Mouse (Mus musculus): ENCODE results near the gene Tmem221.

Gene Tmem221

DNA sequence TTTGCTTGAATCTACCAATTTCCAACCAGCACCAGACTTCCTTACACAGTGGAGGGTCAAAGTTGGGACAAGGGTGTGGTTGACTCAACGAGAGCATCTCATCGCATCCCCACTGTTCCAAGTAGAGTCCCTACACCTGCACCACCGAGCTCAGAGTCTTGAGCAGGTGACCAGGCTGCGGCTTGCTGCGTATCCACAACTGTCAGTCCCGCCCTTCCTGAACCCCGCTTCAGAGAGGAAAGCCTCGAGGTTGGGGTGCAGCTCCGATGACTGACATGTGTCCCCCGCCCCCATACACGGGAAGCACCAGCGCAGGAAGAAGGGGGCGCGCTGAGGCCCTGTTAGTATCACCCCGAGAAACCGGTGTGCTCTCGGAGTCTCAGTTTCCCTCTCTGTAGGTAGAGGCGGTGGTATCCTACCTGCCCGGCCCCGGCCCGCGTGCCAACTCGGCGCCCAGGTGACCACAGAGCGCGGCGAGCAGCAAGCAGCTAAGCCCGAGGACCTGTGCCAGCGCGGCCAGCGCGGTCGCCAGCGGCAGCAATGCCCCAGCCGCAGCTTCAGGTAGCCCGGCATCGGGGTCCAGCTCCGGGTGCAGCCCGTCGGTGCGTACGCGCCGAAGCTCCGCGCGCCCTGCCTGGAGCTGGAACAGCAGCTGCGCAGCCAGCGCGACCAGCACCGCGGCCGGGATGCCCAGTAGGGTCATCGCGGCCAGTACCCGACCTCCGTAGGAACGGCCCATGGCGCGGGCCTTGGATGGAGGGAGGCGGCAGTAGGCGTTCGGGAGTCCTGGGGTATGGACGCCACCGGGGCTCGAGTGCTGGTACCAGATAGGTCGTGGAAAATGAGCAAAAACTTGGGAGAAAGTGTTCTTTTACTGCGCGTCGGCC lies at the start of gene Tmem221:
Tmem221 (minus strand) TSS at position 801 of the 887 bp plus-strand sequence.
- CTCF ChIA-PET, result interaction anchor here (0.6 to 1.0 kb wide), 2 partner anchors 119 to 143 kb away, joined by 3 to 24 read pairs; partner anchors contain the start of gene B3gnt3

DNA sequence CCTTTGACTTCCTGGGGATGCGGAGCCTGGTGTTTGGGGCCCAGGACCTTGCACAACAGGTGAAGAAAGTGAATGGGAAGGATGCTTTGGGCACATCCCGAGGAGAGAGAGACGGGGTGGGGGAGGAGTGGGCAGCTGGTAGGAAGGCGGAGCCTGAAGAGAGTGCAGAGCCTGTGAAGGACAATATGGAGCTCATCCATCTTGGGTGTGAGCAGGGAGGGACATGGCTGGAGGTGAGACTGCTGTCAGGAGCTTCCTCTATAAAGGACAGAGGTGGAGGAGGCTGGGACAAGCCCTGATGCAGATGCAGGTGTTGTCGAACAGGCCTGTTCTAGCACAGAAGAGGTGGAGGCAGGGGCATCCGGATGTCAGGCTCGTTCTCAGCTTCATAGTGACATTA lies 45.4 kb upstream of the Tmem221 start:
- CTCF ChIA-PET, result interaction anchor here (0.6 kb wide), 1 partner anchor 325 kb away, joined by 4 read pairs; no protein-coding TSS in a partner anchor

- CTCF ChIA-PET, result interaction anchor here (0.6 to 0.8 kb wide), 2 partner anchors 10 to 758 kb away, joined by 3 to 4 read pairs; no protein-coding TSS in a partner anchor
These were observed 44.1 kb upstream of the Tmem221 start for GRCm38 (mm10) chr8:71602666-71603334.

- CTCF ChIA-PET, result interaction anchor here (0.8 kb wide), 1 partner anchor 11 kb away, joined by 3 read pairs; no protein-coding TSS in a partner anchor
These were observed 43.4 kb upstream of the Tmem221 start for GRCm38 (mm10) chr8:71601939-71602665.

DNA sequence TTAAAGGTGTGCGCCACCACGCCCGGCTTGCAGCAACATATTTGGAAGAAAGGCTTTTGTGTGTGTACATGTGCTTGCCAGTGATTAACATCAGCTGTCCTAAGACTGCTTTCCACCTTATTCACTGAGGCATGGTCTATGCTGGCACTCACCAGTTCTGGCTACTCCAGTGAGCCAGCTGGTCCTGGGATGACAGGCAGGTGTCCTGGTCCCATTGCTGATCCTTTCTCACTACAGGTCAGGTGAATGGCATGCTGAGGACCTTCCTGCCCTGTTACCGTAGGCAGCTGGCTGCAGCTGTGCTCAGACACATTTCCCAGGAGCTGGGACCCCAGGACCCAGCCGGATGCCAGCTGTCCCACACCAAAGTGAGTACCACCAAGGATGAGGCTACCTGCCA lies 40.2 kb upstream of the Tmem221 start:
- CTCF ChIA-PET, result interaction anchor here (0.9 to 1.3 kb wide), 3 partner anchors 10 to 51 kb away, joined by 3 to 6 read pairs (median 4); no protein-coding TSS in a partner anchor

- CTCF ChIA-PET, result interaction anchor here (0.9 to 1.3 kb wide), 3 partner anchors 10 to 50 kb away, joined by 3 to 6 read pairs (median 4); no protein-coding TSS in a partner anchor
These were observed 39.7 kb upstream of the Tmem221 start for GRCm38 (mm10) chr8:71598375-71598774.

- CTCF ChIA-PET, result interaction anchor here (0.7 kb wide), 1 partner anchor 80 kb away, joined by 3 read pairs; no protein-coding TSS in a partner anchor
These were observed 38.8 kb upstream of the Tmem221 start, which contains the start of gene Fam129c for GRCm38 (mm10) chr8:71597451-71597850. TSS of gene Fam129c (plus strand) at chr8:71597648.

DNA sequence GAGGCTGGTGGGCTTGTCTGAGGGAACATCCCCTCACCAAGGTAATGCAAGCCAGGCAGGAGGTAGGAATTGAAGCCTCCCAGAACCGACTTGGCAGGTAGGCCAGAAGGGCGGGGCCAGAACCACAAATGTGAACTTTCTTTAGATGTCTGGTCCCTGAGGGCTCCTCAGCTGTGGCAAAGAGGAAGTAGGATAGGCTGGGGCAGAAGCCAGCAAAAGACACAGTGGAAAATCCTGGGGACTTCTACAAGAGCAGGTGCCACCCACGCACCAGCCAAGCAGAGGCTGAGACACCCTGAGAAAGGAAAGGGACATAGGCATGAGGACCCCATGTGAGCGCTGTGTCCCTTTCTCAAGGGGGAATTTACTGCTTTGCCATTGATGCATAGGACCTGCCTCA lies 38.1 kb upstream of the Tmem221 start:
- CTCF ChIA-PET, result interaction anchor here (0.8 kb wide), 1 partner anchor 74 kb away, joined by 3 read pairs; no protein-coding TSS in a partner anchor

DNA sequence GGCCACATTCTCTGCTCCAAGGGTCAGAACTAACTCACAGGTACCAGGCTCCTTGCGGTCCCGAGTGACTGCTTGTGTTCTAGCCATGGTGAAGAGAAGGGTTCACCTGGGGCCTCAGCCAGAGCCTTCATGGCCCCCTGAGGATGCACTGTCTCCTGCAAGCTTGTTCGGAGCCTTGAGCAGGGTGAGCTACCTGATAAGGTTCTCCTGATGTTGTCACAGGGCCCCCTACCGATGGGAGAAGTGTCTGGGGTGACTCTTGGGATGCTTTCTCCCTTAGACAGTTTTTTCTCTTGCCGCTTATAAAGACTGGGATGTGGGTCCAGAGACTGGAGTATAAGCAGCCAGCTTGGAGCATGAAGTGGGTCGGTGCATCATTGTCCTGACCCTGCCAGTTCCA lies 37.7 kb upstream of the Tmem221 start:
- CTCF ChIA-PET, result interaction anchor here (0.8 to 1.3 kb wide), 3 partner anchors 18 to 74 kb away, joined by 3 to 7 read pairs (median 3); no protein-coding TSS in a partner anchor

GRCm38 (mm10) chr8:71595862-71596261 lies 37.2 kb upstream of the Tmem221 start:
- CTCF ChIA-PET, result interaction anchor here (1.1 to 1.3 kb wide), 2 partner anchors 18 to 65 kb away, joined by 3 to 7 read pairs; no protein-coding TSS in a partner anchor

DNA sequence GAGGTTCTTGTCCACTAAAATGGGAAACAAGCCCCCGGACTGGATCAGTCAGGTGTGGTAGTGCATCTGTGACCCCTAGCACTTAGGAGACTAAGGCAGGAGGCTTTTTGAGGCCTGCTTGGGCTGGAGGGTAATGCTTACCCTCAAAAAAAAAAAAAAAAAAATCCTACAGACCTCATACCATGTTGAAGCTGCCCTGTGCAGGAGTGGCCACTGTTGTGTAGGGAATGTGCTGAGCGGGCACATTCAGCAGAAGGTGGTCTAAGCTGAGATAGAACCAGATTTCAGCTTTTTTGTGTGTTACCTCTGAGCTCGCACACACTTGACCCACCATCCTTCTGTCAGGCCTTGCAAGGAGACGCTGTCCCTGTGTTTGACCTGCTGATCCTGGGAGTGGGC lies 35.7 kb upstream of the Tmem221 start:
- CTCF ChIA-PET, result interaction anchor here (0.7 to 1.2 kb wide), 2 partner anchors 65 to 692 kb away, joined by 4 to 5 read pairs; no protein-coding TSS in a partner anchor

DNA sequence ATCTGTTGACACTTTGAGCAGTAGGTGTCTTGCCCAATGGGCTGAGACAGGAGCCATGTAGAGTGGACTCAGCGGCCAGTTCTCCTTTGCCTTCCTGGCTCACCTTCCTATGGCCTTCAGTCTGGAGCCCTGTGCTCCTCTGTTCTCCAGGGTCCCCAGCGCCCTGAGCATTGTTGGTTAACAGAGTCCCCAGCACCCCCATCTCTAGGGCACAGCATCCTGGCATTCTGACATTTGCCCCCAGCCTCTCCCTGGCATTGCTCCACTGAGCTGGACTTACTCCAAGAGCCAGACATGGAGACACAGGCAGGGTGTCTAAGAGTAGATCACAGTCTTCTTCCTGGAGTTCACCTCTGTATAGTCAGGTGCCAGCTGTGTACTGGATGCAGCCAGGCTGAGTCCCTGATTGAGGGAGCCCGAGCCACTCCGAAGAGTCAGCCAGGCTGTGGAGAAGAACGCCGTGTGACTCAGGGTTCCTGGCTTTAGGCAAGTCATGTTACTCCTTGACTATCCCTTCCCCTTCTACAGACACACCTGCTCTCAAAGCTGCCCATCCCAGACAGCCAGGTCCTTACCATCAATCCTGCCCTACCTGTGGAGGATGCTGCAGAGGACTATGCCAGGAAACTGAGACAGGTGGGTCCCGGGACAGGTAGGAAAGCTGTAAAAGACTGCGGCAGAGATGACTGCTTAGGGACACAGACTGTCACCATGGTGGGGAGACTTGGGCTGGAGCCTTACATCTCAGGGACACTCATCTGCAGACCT lies 35.1 kb upstream of the Tmem221 start:
- CTCF ChIA-PET, result interaction anchor here (0.7 to 0.8 kb wide), 2 partner anchors 32 to 66 kb away, joined by 3 to 5 read pairs; no protein-coding TSS in a partner anchor

DNA sequence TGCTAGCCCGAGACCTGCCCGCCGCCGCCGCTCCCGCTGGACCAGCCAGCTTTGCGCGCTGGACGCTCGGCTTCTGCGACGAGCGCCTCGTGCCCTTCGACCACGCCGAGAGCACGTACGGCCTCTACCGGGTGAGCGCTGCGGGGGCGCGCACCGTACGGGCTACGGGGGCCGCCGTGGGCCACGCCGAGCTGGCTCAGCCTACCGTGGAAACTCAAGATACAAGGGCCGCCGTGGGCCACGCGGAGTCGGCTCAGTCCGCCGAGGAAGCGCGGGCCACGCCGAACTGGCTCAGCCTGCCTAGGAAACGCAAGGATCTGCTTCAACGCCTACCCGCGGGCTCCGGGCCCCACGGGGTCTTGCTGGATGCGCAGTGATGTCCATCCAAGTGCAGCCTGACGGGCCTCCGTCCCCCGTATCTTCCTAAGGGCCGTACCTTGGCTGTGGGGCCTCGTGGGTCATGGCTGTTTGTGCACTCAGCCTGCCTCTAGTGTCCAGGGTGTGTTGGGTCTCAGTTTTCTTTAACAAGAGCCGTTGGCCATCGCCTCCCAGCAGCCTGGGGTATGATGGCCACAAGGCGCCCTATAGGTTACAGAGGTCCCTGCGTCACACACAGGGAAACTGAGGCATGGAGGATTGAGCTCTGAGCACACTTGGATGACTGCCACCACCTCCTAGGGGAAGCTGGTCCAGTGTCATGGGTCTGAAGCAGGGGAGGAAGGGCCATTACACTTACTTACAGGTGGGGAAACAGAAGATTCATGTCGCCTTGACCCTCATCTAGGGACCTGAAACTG lies 33.9 kb upstream of the Tmem221 start:
- CTCF ChIA-PET, result interaction anchor here (0.5 to 0.8 kb wide), 4 partner anchors 31 to 84 kb away, joined by 3 to 6 read pairs (median 3); partner anchors contain the start of gene Jak3

GRCm38 (mm10) chr8:71591471-71592373 lies 33.1 kb upstream of the Tmem221 start, which contains the start of gene Pgls:
TSS of gene Pgls (plus strand) at chr8:71592176.
- CTCF ChIA-PET, result interaction anchor here (1.8 kb wide), 1 partner anchor 23 kb away, joined by 6 read pairs; the partner anchor contains the start of gene Slc27a1

DNA sequence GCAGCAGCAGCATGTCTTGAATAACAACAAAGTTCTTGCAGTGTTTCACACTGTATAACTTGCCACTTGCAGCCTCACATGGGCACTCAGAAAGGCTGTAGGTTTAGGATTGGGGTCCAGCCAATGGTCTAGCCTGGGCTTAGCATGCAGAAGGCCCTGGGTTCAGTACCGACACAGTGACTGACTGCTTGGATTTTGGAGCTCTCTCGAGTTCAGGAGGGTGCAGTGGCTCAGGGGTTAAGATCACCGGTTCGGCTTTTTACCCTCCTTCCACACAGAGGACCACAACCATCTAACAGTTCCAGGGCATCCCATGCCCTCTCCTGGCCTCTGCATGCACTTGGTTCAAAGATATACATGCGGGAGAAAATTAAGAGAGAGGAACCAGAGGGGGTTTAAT lies 32.3 kb upstream of the Tmem221 start:
- CTCF ChIA-PET, result interaction anchor here (1.8 kb wide), 1 partner anchor 22 kb away, joined by 6 read pairs; the partner anchor contains the start of gene Slc27a1

GRCm38 (mm10) chr8:71588762-71589161 lies 30.1 kb upstream of the Tmem221 start:
- CTCF ChIA-PET, result interaction anchor here (0.6 kb wide), 1 partner anchor 119 kb away, joined by 3 read pairs; no protein-coding TSS in a partner anchor

DNA sequence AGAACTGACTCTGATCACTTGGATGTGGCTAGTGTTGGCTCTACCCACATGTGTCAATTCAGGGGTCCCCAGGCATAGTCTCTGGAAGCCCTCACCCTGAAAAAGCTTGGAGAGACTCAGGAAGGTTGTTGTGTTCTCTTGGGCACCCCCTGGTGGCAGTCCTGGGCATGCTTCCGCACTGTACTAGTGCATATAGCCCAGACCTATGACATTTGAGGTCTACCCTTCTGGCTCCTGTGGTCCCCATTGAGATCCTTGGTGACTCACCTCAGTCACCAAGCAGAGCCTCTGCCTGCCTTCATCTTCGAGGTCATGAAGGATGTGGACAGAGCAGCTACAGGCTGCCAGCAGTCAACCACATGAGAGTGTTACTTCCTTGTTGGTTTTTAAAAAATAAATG lies 28.2 kb upstream of the Tmem221 start:
- CTCF ChIA-PET, result interaction anchor here (0.6 to 0.7 kb wide), 3 partner anchors 19 to 724 kb away, joined by 4 to 6 read pairs (median 4); partner anchors contain the start of gene Kcnn1

DNA sequence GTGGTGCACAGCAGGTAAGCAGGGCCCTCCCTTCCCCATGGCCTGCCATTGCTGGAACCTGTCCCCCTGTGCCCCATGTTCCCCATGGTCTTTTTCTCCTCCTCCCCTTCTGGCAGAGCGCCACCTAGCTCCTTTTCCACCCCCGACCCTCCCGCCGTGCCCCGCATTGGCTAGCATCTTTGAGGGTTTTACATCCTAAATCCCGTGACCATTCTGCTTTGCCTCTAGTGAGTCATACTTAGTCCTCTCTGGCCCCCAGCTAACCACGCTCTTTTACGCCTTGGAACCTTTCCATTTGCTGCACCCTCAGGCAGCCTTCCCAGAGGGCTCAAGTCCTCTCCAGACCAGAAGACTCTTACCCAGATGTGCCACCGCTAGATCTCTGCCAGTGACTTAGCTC lies 21.5 kb upstream of the Tmem221 start:
- CTCF ChIA-PET, result no interaction called here
